Mouse (Mus musculus) hindbrain, embryonic 13.5 days (tissue): ENCODE measurements at regions not wholly inside any gene's neighbourhood (a gene's known extent, or its start where the extent isn't known, plus 50 kb on each side); places are given as distances from the start of the nearest gene placed in this dataset.
A peak's percentile ranks its signal among the peaks of the same experiment; 100 is the strongest.

Source experiments
- ATAC-seq: fragments of 200-750 bp; cut with Nextera tagmentation; 2 replicates; pipeline ENCODE4 v1.8.0; 2017; ENCODE audit warnings: moderate TSS enrichment; ENCODE audit not compliant: low FRiP score
- H3K27ac ChIP-seq: fragments of 300-500 bp; sonication (generic); 2 replicates; pipeline ENCODE4 v1.5.1; 2015; ENCODE audit warnings: inconsistent platforms, mild to moderate bottlenecking, moderate library complexity
- H3K27me3 ChIP-seq: fragments of 300-500 bp; sonication (generic); 2 replicates; pipeline ENCODE4 v1.6.1; 2015; ENCODE audit warnings: mild to moderate bottlenecking, inconsistent platforms
- H3K36me3 ChIP-seq: fragments of 300-500 bp; sonication (generic); 2 replicates; pipeline ENCODE4 v1.6.1; 2015; ENCODE audit warnings: mild to moderate bottlenecking, inconsistent platforms
- H3K4me1 ChIP-seq: fragments of 300-500 bp; sonication (generic); replicated peaks from 2 replicates; pipeline ENCODE4 v1.6.1; 2015; ENCODE audit warnings: inconsistent platforms
- H3K4me2 ChIP-seq: fragments of 300-500 bp; sonication (generic); 2 replicates; pipeline ENCODE4 v1.6.1; 2015; ENCODE audit warnings: inconsistent platforms, mild to moderate bottlenecking, moderate library complexity
- H3K4me3 ChIP-seq: fragments of 300-500 bp; sonication (generic); 2 replicates; pipeline ENCODE4 v1.5.1; 2015; ENCODE audit warnings: mild to moderate bottlenecking, inconsistent platforms
- H3K9ac ChIP-seq: fragments of 300-500 bp; sonication (generic); 2 replicates; pipeline ENCODE4 v1.6.1; 2015; ENCODE audit warnings: mild to moderate bottlenecking, inconsistent platforms
- H3K9me3 ChIP-seq: fragments of 300-500 bp; sonication (generic); 2 replicates; pipeline ENCODE4 v1.6.1; 2016; ENCODE audit warnings: inconsistent platforms
- WGBS: fragments of 180-500 bp; shearing (Covaris S2); methylation state at CpG from one replicate; pipeline ENCODE4 v1.1.7; 2015; 5-methylcytosine and 5-hydroxymethylcytosine counted together

DNA sequence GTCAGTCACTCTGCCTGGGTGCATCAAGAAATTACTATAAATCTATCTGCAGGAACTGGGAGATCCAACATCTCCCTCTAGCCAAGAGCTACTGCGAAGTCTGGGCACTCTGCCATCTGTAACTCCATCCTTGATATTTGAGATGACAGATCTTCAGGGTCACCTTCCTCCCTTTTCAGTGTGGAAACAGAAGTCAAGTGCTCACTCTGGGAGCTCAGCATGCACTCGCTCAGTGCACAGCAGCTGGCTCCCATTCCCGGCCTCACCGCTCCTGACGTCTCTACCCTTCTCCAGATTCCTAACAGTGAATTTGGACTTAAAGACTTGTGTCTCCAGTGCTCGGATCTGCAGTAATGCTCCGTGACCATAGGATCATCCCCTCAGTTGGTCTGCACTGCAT is 400.3 kb downstream of the Fut8 start:
- no peaks in the 10 kb centered on the region for H3K9me3 ChIP-seq
- H3K4me2 ChIP-seq: no peak overlapping the region
- WGBS: 67% methylated on average over 7 of the region's 7 CpGs
- H3K4me1 ChIP-seq: peaks cover 15% of the 10 kb centered on the region
- 0 out of 2 replicates have a peak, but pooled peaks cover 2% of the 10 kb centered on the region for H3K27me3 ChIP-seq
- no peak overlapping the region for H3K9ac ChIP-seq
- H3K4me3 ChIP-seq: no peak overlapping the region
- H3K27ac ChIP-seq: no peak overlapping the region
- H3K36me3 ChIP-seq: no peaks in the 10 kb centered on the region
- ATAC-seq: no peak

DNA sequence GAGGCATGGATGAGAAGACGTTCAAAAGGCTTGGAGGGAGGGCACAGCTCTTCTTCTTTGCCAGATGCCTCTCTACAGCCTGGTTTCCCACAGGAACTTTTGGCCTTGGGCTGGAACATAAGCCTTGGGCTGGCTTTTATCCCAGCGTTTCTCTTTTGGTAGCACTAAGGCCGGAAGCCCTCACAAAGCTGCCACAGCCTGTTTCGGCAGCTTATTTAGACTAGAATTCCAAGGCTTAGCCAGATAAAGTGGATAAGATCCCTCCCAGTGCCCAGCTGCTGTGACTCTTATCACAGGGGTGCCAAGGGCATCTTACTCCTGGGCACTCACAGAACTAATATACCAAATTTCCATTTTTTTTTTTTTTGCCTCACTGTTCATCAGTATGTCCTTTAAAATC is 404.4 kb downstream of the Fut8 start:
- H3K27me3 ChIP-seq: 0 out of 2 replicates have a peak, but pooled peaks cover 2% of the 10 kb centered on the region
- no peak overlapping the region for H3K4me3 ChIP-seq
- no peak for ATAC-seq
- no peak overlapping the region for H3K9ac ChIP-seq
- 74% methylated on average over 4 of the region's 4 CpGs for WGBS
- no peaks in the 10 kb centered on the region for H3K36me3 ChIP-seq
- H3K4me1 ChIP-seq: peaks cover 19% of the 10 kb centered on the region
- no peaks in the 10 kb centered on the region for H3K9me3 ChIP-seq
- H3K27ac ChIP-seq: no peak overlapping the region
- H3K4me2 ChIP-seq: no peak overlapping the region

DNA sequence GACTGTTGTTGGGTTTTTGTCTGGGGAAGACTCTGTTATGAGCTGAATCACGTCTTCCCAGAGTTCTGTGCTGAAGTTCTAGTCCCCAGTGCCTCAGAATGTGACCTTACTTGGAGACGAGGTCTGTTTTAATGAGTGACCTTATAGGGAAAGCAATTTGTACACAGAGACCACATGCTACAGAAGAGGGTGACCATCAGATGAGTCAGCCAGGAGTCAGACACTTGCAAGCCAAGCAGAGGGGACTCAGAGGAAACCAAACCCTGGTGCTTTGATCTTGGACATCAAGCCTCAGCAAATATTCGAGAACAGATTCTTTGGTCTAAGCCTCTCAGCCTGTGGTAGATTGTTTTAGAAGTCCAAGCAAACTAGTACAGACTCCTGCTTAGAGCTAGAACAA is 409.9 kb downstream of the Fut8 start:
- Histone ChIP-seq H3K27ac (no peak overlapping the region), H3K9ac (no peak overlapping the region), H3K4me2 (no peak overlapping the region), H3K4me3 (no peak overlapping the region), H3K4me1 (peaks cover 19% of the 10 kb centered on the region), H3K9me3 (no peaks in the 10 kb centered on the region), H3K27me3 (0 out of 2 replicates have a peak, but pooled peaks cover 2% of the 10 kb centered on the region), H3K36me3 (no peaks in the 10 kb centered on the region)
- no peak for ATAC-seq
- 75% methylated on average over 3 of the region's 3 CpGs for WGBS

DNA sequence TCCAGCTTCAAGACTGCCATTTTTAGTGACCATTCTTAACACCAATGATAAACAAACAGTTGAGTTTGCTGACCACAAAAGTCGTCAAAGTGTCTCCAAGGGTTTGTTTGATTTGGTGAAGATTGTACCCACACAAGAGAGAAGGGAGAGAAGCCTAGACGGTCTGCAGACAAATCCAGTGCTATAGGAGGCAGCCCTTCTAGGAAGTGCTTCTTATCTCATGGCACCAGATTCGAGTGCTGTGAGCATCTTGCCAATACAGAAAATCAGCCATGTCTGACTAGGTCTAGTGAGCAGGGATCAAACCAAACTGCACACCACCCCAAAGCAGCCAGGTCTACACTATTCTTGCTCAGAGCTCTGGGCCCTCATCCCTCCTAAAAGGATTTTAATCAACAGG is 416.4 kb downstream of the Fut8 start:
- no peak for ATAC-seq
- Histone ChIP-seq H3K4me2 (no peak overlapping the region), H3K27me3 (no peaks in the 10 kb centered on the region), H3K9me3 (no peaks in the 10 kb centered on the region), H3K9ac (no peak overlapping the region), H3K36me3 (no peaks in the 10 kb centered on the region), H3K27ac (no peak overlapping the region), H3K4me3 (no peak overlapping the region), H3K4me1 (peaks cover 15% of the 10 kb centered on the region)
- 85% methylated on average over 3 of the region's 3 CpGs for WGBS

DNA sequence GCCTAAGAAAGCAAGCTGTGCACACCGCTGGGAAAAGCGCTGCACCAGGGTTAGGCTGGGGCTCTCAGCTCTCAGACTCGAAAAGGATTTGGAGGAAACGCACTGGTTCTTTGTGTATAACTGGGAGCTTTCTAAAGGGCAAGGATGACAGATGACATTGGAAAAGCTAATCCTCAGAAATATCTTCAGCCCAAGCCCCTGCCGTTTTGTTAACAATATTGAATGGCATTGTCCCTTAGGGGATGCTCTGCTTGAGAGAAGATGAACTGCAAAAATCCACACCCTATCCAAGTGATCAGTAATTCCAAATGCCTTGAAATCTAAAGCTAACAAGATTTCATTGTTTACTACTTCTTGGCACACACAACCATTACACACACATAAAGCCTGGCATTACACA is 419.1 kb downstream of the Fut8 start:
- Histone ChIP-seq H3K9me3 (no peaks in the 10 kb centered on the region), H3K4me1 (peaks cover 15% of the 10 kb centered on the region), H3K27me3 (no peaks in the 10 kb centered on the region), H3K4me2 (no peak overlapping the region), H3K36me3 (no peaks in the 10 kb centered on the region), H3K9ac (peak overlapping the region; percentile 9; the same call in 1 of the 2 replicates), H3K4me3 (no peak overlapping the region), H3K27ac (no peak overlapping the region)
- no peak for ATAC-seq
- WGBS: 44% methylated on average over 5 of the region's 5 CpGs

DNA sequence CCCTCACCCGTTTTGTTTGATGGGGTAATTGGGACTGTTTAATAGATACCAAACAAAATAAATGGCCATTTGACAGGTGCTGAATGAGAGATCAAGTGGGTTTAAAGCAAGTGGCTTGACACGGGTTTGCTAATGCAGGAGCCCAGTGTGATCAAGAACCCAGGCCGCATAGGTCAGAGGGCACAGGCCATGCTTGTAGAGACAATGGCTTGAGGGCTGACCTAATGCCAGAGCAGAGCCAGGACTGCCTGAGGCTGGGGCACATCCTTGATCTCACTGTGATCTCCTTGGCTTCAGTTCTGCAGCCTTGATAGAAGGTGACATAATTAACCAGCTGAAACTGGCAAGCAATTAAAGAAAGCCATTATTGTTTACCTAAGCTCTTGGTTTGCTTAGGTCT is 420.0 kb downstream of the Fut8 start:
- Histone ChIP-seq H3K36me3 (no peaks in the 10 kb centered on the region), H3K27ac (no peak overlapping the region), H3K4me2 (no peak overlapping the region), H3K4me3 (no peak overlapping the region), H3K9me3 (no peaks in the 10 kb centered on the region), H3K4me1 (peaks cover 15% of the 10 kb centered on the region), H3K9ac (no peak overlapping the region), H3K27me3 (no peaks in the 10 kb centered on the region)
- ATAC-seq: no peak
- WGBS: 18% methylated on average over 3 of the region's 3 CpGs

DNA sequence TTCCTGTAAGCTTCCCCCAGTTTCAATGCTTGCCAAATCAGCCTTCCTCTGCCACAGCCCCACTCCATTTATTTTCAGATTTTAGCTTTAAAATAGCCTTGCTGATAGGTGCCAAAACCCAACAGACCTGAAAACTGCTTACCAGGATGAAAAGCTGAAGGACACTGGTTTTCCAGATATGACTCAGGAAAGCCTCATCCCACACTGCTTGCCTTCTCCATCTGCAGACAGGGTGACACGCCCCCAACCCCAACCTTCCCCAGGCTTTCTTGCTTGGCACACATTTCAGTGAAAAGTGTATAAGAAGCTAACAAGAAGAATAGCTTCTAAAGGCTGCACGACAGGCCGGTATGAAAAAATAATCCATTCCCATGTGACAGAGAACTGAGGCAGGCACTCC is 425.3 kb downstream of the Fut8 start:
- no peaks in the 10 kb centered on the region for H3K9me3 ChIP-seq
- peaks cover 9% of the 10 kb centered on the region; the same call in 1 of the 2 replicates for H3K4me1 ChIP-seq
- H3K36me3 ChIP-seq: no peaks in the 10 kb centered on the region
- 86% methylated on average over 3 of the region's 3 CpGs for WGBS
- H3K27me3 ChIP-seq: no peaks in the 10 kb centered on the region
- H3K4me3 ChIP-seq: no peak overlapping the region
- no peak overlapping the region for H3K9ac ChIP-seq
- no peak for ATAC-seq
- no peak overlapping the region for H3K4me2 ChIP-seq
- no peak overlapping the region for H3K27ac ChIP-seq

DNA sequence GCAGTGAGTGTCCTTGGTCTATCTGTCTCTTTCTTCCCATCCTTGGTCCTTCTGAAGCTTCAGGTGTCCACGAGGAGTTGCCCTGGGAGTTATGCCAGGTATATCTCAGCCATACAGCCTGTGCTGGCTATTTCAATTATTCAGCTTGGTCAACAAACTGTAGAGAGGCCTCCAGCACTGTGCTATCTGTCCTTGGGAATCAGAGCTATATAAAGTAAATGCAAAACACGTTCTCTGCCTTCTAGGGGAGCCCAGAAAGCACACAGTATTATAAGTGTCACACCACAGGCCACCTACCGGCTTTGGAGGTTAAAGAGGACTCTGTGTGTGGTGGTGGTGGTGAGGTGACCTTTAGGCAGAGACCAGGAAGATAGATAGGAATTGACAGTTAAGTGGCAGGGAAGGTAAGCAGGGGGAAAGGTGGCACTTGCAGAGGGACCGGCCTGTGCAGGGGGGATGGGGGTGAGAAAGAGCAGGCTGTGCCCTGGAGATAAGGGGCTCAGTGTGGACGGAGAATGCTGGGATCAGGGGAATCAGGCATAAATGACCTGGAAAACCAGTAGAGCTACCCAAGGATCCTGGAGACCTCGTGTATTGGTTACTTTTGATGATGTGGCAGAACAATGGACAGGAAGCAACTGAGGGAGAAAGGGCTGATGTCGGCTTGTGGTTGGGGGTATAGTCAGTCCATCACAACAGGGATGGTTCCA is 425.9 kb downstream of the Fut8 start:
- H3K4me2 ChIP-seq: no peak overlapping the region
- H3K27me3 ChIP-seq: no peaks in the 10 kb centered on the region
- H3K36me3 ChIP-seq: no peaks in the 10 kb centered on the region
- WGBS: 70% methylated on average over 7 of the region's 7 CpGs
- H3K9me3 ChIP-seq: no peaks in the 10 kb centered on the region
- ATAC-seq: no peak
- H3K27ac ChIP-seq: no peak overlapping the region
- H3K4me1 ChIP-seq: peaks cover 14% of the 10 kb centered on the region
- no peak overlapping the region for H3K9ac ChIP-seq
- H3K4me3 ChIP-seq: no peak overlapping the region

DNA sequence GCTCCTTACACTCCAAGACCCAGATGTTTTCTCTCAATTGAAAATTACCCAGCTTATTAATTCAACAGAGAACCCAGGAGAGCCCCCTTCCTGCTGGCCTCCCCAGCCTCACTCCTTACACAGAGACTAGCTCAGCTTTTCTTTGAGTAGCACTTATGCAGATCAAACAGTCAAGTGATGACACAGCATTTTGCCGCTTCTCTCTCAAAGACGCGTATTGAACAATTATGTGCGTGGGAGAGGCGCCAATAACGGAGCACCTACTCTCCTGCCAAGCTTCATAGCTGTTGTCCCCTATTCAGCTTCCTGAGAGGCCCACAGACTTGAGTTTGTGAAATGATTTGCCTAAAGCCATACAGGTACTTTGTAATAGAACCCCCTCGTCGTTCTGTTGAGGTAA is 428.5 kb downstream of the Fut8 start:
- ATAC-seq: no peak
- 67% methylated on average over 8 of the region's 8 CpGs for WGBS
- H3K27me3 ChIP-seq: no peaks in the 10 kb centered on the region

DNA sequence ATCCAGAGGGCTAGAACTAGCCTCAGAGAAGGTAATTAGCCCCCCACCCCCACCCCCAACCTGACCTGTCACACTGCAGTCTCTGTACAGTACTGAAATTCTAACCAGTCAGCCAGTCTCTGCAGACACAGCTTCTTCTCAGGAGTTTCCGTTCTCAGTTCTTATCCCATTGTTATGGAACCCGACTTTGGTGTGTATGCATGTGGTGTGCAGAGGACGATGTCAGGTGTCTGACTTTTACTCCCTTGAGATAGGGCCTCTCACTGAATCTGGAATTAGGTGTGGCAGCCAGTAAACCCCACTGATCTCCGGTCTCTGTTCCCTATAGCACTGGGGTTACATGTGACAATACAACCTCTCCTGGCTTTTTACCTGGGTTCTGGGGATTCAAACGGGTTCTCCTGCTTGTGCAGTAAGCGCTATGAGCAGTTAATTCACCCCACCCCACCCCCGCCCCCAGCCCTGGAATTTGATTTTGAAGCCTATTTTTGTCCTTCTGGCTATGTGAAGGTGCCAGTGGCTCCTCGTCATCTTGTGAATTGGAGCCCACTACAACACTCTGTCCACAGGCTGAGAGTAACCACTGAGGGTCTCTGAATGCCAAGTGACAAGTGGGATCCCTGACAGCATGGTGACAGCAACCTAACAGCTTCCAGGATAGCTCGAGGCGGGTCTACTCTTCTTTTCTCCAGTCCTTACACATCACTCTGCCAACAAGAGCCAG is 429.4 kb downstream of the Fut8 start:
- 74% methylated on average over 10 of the region's 10 CpGs for WGBS

More for the DNA sequence above, 428.5 kb downstream of the Fut8 start:
- Histone ChIP-seq H3K4me2 (no peak overlapping the region), H3K36me3 (no peaks in the 10 kb centered on the region), H3K4me3 (no peak overlapping the region), H3K4me1 (peaks cover 22% of the 10 kb centered on the region), H3K9ac (no peak overlapping the region), H3K9me3 (no peaks in the 10 kb centered on the region), H3K27ac (no peak overlapping the region)

DNA sequence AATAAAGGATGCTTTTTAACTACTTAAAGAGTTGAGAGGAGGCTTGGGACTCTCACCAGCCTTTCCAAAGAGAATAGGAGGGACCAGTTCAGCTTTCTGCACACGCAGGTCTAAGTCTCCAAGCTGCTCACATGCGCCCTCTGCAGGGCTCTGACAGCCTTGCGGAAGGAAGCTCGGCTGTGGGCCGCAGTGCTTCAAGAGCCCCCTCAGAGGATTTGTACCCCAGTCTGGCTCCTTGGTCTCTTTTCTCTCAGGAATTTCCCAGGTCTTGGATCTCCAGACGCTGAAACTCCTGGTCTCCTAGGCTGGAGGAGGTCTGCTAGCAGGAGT is 429.9 kb downstream of the Fut8 start:
- Histone ChIP-seq H3K4me3 (no peak overlapping the region), H3K27ac (no peak overlapping the region), H3K9ac (no peak overlapping the region), H3K9me3 (no peaks in the 10 kb centered on the region), H3K4me1 (peaks cover 22% of the 10 kb centered on the region), H3K4me2 (no peak overlapping the region), H3K27me3 (no peaks in the 10 kb centered on the region), H3K36me3 (no peaks in the 10 kb centered on the region)
- ATAC-seq: no peak
- 4% methylated on average over 6 of the region's 6 CpGs for WGBS

More for the DNA sequence above, 429.4 kb downstream of the Fut8 start:
- Histone ChIP-seq H3K27me3 (no peaks in the 10 kb centered on the region), H3K4me1 (peaks cover 22% of the 10 kb centered on the region), H3K27ac (no peak overlapping the region), H3K9me3 (no peaks in the 10 kb centered on the region), H3K4me2 (no peak overlapping the region), H3K36me3 (no peaks in the 10 kb centered on the region), H3K9ac (no peak overlapping the region), H3K4me3 (no peak overlapping the region)
- no peak for ATAC-seq

DNA sequence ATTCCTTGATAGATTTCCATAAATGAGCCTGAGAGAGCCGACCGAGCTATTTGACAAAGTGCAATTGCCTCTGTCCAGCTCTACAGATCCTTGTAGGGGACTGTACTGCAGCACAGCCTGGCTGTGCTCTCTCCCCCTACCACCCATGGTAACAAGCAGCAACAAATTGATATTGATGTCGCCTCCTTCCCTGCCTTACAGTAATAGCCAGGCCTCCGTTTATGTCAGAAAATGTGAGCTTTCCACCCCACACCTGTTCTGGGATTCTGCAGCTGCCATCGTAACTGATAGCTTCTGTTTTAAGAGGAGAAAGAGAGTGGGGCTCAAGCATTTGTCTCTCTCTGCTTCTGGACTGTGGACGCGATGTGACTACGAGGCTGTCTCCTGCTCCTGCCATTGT is 432.6 kb downstream of the Fut8 start:
- Histone ChIP-seq H3K9me3 (no peaks in the 10 kb centered on the region), H3K27ac (peak overlapping the region; percentile 50; the same call in 1 of the 2 replicates), H3K4me1 (peaks cover 25% of the 10 kb centered on the region), H3K9ac (no peak overlapping the region), H3K36me3 (no peaks in the 10 kb centered on the region), H3K27me3 (no peaks in the 10 kb centered on the region), H3K4me3 (no peak overlapping the region), H3K4me2 (no peak overlapping the region)
- no peak for ATAC-seq
- WGBS: 59% methylated on average over 8 of the region's 8 CpGs

DNA sequence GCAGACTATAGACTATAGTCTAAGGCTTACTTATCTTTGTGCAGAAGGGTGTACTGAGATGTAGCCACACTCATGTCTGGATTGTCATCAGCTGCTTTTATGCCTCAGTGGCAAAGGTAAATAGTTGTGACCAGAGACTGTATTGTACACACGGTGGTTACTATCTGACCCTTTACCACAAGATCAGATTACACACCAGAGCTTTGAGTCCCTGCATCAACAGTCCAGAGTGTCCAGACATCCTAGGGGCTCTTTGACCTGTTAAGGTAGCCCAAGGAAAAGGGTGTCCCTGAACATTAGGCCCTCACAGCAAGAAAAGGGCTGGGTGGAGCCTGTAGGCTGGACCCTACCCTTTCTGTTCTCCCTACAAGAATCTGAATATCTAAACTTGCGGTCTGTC is 436.4 kb downstream of the Fut8 start:
- no peaks in the 10 kb centered on the region for H3K9me3 ChIP-seq
- 86% methylated on average over 2 of the region's 2 CpGs for WGBS

More for the DNA sequence above, 436.4 kb downstream of the Fut8 start:
- H3K36me3 ChIP-seq: no peaks in the 10 kb centered on the region
- no peaks in the 10 kb centered on the region for H3K27me3 ChIP-seq
- H3K4me2 ChIP-seq: no peak overlapping the region
- ATAC-seq: no peak
- no peak overlapping the region for H3K9ac ChIP-seq
- H3K4me1 ChIP-seq: peaks cover 20% of the 10 kb centered on the region
- no peak overlapping the region for H3K27ac ChIP-seq
- H3K4me3 ChIP-seq: no peak overlapping the region
